Mouse (Mus musculus) liver, postnatal 0 days (tissue): ENCODE results near the gene Fkbp8. TPM values are rescaled to one million over a fixed set of nuclear protein-coding genes. Genes with fewer than 3 reads are reported as not detected.

Experiments
- ATAC-seq: fragments of 200-750 bp; cut with Nextera tagmentation; 2 replicates; pipeline ENCODE4 v1.8.0; 2017; ENCODE audit warnings: mild to moderate bottlenecking, moderate library complexity
- DNase-seq: peaks from one replicate; pipeline ENCODE4 v3.0.0-alpha.2; 2016
- H3K27ac ChIP-seq: fragments of 300-500 bp; sonication (generic); 2 replicates; pipeline ENCODE4 v1.5.1; 2014; ENCODE audit warnings: antibody characterized with exemption, moderate library complexity, mild to moderate bottlenecking, low read depth
- H3K27me3 ChIP-seq: fragments of 300-500 bp; sonication (generic); 2 replicates; pipeline ENCODE4 v1.6.1; 2014; ENCODE audit warnings: low read length, control low read depth, mixed read lengths; ENCODE audit not compliant: insufficient read depth
- H3K36me3 ChIP-seq: fragments of 300-500 bp; sonication (generic); replicated peaks from 2 replicates; pipeline ENCODE4 v1.6.1; 2014; ENCODE audit warnings: mild to moderate bottlenecking, control low read depth, low read length, moderate library complexity, mixed read lengths; ENCODE audit not compliant: insufficient read depth
- H3K4me1 ChIP-seq: fragments of 300-500 bp; sonication (generic); 2 replicates; pipeline ENCODE4 v1.6.1; 2014; ENCODE audit warnings: antibody characterized with exemption, mild to moderate bottlenecking, control low read depth; ENCODE audit not compliant: insufficient read depth
- H3K4me2 ChIP-seq: fragments of 300-500 bp; sonication (generic); 2 replicates; pipeline ENCODE4 v1.6.1; 2014; ENCODE audit warnings: low read depth, mild to moderate bottlenecking, low read length, moderate library complexity, mixed read lengths
- H3K4me3 ChIP-seq: fragments of 300-500 bp; sonication (generic); 2 replicates; pipeline ENCODE4 v1.5.1; 2014; ENCODE audit warnings: low read depth, low read length
- H3K9ac ChIP-seq: fragments of 300-500 bp; sonication (generic); replicated peaks from 2 replicates; pipeline ENCODE4 v1.6.1; 2014; ENCODE audit warnings: mild to moderate bottlenecking, moderate library complexity
- H3K9me3 ChIP-seq: fragments of 300-500 bp; sonication (generic); 2 replicates; pipeline ENCODE4 v1.6.1; 2016; ENCODE audit warnings: mild to moderate bottlenecking, control low read depth, low read length, mixed read lengths
- CTCF ChIP-seq: sonication (generic); IDR thresholded peaks from 2 replicates; pipeline ENCODE4 v1.5.1; 2016; ENCODE audit warnings: antibody characterized with exemption, low read depth
- EP300 ChIP-seq: IDR thresholded peaks from 2 replicates; pipeline ENCODE4 v1.6.1; 2016; ENCODE audit warnings: antibody characterized with exemption, low read depth, mild to moderate bottlenecking
- whole genome bisulfite sequencing: fragments of 180-500 bp; shearing (Covaris S2); extraction: QIAGEN DNeasy Blood & Tissue Kit; methylation state at CpG from one replicate; pipeline ENCODE4 v1.1.7; 2014; ENCODE audit not compliant: insufficient replicate concordance; 5-methylcytosine and 5-hydroxymethylcytosine counted together
- polyA plus RNA-seq: library from polyadenylated mRNA; unstranded; fragments of >200 nt; fragmentation: Nextera tagmentation; extraction: Ambion mirVana; gene quantifications from 2 replicates; pipeline ENCODE4 v1.2.1, GENCODE M21; 2015

Fkbp8 gene
- polyA plus RNA-seq, 1 experiment from 2014 or later = 141 TPM

DNA sequence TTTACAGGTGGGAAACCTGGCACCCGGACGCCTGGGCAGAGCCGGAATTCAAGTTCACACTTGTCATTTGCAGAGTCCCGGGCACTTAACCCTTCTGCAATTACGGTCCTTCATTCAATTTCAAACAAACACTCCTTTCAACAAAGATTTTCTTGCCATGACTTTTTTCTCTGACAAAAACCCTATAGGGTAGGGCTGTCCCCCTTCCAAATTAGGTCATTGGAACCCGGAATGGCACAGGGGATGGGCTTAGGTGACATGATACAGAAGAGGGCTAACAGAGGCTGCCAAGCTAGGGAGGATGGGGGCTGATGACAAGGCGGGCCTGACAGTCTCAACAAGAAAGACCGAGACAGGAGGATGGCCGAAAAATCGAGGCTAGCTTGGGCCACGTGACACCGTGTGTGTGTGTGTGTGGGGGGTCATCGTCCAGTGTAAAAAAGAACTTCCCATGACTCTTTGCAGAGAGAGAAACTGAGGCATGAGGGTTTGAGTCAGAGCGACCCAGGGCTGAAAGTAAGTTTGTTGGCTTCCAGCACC, 38.5 kb upstream of the Fkbp8 start:
- Histone ChIP-seq H3K27me3 (peaks cover 99% of the 10 kb centered on the region), H3K9ac (no peak overlapping the region), H3K4me1 (peaks cover 23% of the 10 kb centered on the region), H3K27ac (no peak overlapping the region), H3K9me3 (no peaks in the 10 kb centered on the region), H3K4me2 (peak overlapping the region; percentile 67), H3K4me3 (peak overlapping the region; percentile 27), H3K36me3 (no peaks in the 10 kb centered on the region)
- TF ChIP-seq EP300 = no peak
- 5% methylated on average over 14 of the region's 14 CpGs for WGBS
- ATAC-seq = no peak
- no peak for DNase-seq

DNA sequence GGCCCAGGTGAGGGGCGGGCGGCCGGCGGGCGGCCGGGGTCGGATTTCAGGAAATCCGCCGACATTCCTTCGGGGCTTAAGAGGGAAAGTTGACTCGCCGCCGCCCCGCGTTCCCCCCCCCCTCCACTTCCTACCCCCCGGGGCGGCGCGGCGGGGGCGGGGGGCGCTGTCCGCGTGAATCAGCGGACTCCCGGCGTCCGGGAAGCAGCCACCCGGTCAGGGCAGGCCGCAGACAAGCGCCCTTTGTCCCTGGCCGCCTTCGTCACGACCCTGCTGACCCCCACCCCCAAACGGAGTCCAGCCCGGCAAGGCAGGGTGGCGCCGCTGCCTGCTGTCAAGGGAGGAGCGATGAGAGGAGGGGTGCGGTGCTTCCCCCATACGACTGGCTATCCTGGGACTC, 37.9 kb upstream of the Fkbp8 start:
- TF ChIP-seq CTCF (no peak), EP300 (no peak)
- no peaks in the 10 kb centered on the region for H3K9me3 ChIP-seq
- H3K4me2 ChIP-seq = peak overlapping the region; percentile 62
- no peaks in the 10 kb centered on the region for H3K36me3 ChIP-seq
- no peak overlapping the region for H3K9ac ChIP-seq
- peak overlapping the region; percentile 27 for H3K4me3 ChIP-seq
- H3K27me3 ChIP-seq = peaks cover 99% of the 10 kb centered on the region
- no peak overlapping the region for H3K27ac ChIP-seq
- ATAC-seq (no peak), DNase-seq (no peak)
- H3K4me1 ChIP-seq = peaks cover 23% of the 10 kb centered on the region
- 2% methylated on average over 24 of the region's 41 CpGs for WGBS

DNA sequence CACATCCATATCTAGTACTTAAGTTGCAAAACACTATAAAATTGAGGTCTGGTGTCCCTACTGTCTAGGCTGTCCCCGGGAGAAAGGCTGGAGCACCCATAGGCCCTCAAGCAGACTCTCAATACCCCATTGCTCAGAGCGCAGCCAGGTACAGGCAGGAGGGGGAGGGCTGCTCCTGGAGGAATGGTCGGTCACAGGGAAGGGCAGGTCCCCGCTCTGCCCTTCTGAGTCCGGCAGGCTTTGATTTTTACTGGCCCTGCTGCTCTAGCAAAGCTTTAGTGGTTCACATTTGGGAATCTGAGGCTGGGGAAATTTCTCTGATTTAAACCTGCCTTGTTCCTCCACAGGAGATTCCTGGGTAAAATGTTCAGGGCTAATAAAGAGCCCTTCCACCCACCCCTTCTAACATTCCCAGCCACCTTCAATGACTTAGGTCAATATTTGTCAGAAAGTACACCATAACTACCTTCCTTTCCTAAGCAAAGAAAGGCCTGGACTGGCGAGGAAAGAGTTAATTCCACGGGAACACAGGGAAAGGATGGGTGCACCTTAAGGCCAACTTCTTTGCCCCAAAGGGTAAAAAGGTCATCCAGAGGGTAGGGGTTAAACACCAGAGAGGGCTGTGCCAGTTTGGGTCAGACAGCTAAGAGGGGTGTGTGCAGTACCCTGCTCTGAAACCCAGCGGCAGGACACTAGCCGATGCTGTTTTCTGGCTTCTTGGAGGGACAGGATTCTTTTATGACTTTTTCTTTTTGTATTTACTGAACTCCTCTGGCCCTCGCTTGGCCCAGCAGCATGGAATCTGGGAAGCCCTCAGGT, 37.3 kb upstream of the Fkbp8 start:
- ATAC-seq = no peak
- Histone ChIP-seq H3K9me3 (no peaks in the 10 kb centered on the region), H3K27me3 (peaks cover 100% of the 10 kb centered on the region), H3K4me1 (peaks cover 23% of the 10 kb centered on the region), H3K27ac (no peak overlapping the region), H3K9ac (no peak overlapping the region), H3K36me3 (no peaks in the 10 kb centered on the region), H3K4me2 (no peak overlapping the region), H3K4me3 (peak overlapping the region; percentile 27; the same call in 1 of the 2 replicates)
- TF ChIP-seq EP300 = no peak
- no peak for TF ChIP-seq CTCF
- DNase-seq = no peak
- WGBS = 24% methylated on average over 10 of the region's 10 CpGs

DNA sequence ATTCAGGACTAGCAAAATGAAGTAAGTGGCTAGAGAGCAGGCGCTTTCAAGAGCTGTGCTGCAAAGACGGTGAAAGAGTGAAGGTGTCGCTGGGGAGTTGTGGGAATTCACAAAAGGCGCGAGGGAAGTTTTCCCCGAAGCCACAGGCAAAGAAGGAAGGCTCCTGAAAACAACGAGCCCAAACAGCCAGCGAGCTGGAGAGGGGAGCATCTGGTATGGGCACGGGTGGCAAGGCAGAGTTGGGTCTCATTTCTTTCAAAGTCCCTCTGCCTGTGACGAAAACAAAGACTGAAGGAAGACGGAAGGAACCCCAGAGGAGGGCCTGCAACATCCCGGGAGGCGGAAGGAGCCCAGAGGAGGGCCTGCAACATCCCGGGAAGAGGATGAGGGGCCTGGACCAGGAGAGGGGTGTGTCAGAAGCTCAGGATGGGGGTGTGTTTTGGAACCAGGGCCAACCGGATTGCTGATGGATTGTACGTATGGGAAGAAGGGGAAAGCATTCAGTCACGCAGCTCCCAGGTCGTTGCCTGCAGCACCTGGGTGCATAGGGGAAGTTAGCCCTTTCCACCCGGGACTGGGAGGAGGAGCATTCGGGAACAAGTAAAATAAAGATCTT, 36.5 kb upstream of the Fkbp8 start:
- Histone ChIP-seq H3K36me3 (no peaks in the 10 kb centered on the region), H3K27ac (no peak overlapping the region), H3K9ac (no peak overlapping the region), H3K9me3 (no peaks in the 10 kb centered on the region), H3K4me3 (no peak overlapping the region), H3K27me3 (peaks cover 100% of the 10 kb centered on the region), H3K4me2 (no peak overlapping the region), H3K4me1 (peaks cover 23% of the 10 kb centered on the region)
- DNase-seq (no peak), ATAC-seq (no peak)
- TF ChIP-seq CTCF = no peak
- no peak for TF ChIP-seq EP300
- WGBS = 6% methylated on average over 20 of the region's 20 CpGs

- DNase-seq (no peak), ATAC-seq (no peak)
- Histone ChIP-seq H3K4me2 (peak within 1 kb of the TSS; percentile 63), H3K9ac (no peak within 1 kb of the TSS), H3K4me1 (peaks cover 22% of the 10 kb centered on the region), H3K9me3 (no peaks in the 10 kb centered on the region), H3K36me3 (no peaks in the 10 kb centered on the region), H3K27ac (no peak within 1 kb of the TSS), H3K4me3 (peak within 1 kb of the TSS; percentile 32), H3K27me3 (peaks cover 98% of the 10 kb centered on the region)
- WGBS = 2% methylated on average over 55 of the region's 93 CpGs
- TF ChIP-seq CTCF (no peak), EP300 (no peak)
These were observed 34.6 kb upstream of the Fkbp8 start, which contains the start of gene Crlf1 for GRCm38 (mm10) chr8:70492664-70493640. TSS of gene Crlf1 (plus strand) at chr8:70493158.
